Comparison of ENCODE assay signal across 8 mouse cellular contexts in genomic region chr5:33692393-33692792, GRCm38 (mm10). TPM values are rescaled to one million over a fixed set of nuclear protein-coding genes. Genes with fewer than 3 reads are reported as not detected.
DNase-seq lines count a peak whose midpoint lies in the region.

No protein-coding gene starts in this region.

- peak; percentile 21 for DNase-seq in adrenal gland, adult 2 months
- no peak for DNase-seq in adrenal gland, adult 18-20 months (ENCODE audit: low spot score in 2 of 2)
- peak; percentile 34 for DNase-seq in ZHBTc4 (ENCODE audit: low read depth, low spot score)
- peak; percentile 60 for DNase-seq in heart, postnatal 4 days
- DNase-seq in lung, postnatal 36 days: peak; percentile 43
- peak; percentile 47 for DNase-seq in yolk sac, embryonic 10.5 days (ENCODE audit: low spot score)
- no peak for DNase-seq in cerebellum, adult 11-12 months
- DNase-seq in layer of hippocampus, adult 9-11 months: no peak

RNA-seq across cellular contexts. Expression of gene Fgfr3, which starts 29.1 kb away (rescaled TPM):
- 1 to 10 TPM; 2.2 to 3.6 TPM for total RNA-seq in adrenal gland, adult 2 months (2021)
- 3.7 and 5.2 TPM in 2 replicates for polyA plus RNA-seq in adrenal gland, adult 2 months (2012; rRNA removed)
- 1 to 10 TPM; 3.1 to 6.1 TPM for total RNA-seq in adrenal gland, adult 18-20 months (2021)
- total RNA-seq in heart, postnatal 4 days (2021): 10 to 100 TPM in 1 of 2 experiments, 1 to 10 TPM in 1; 8.6 to 10.5 TPM

RNA-seq across cellular contexts. Expression of gene Tmem129, which starts 34.2 kb away (rescaled TPM):
- total RNA-seq in adrenal gland, adult 2 months (2021): 10 to 100 TPM; 27.5 to 31.0 TPM
- polyA plus RNA-seq in adrenal gland, adult 2 months (2012; rRNA removed): 80.4 and 90.5 TPM in 2 replicates
- total RNA-seq in adrenal gland, adult 18-20 months (2021): 10 to 100 TPM; 25.7 to 28.9 TPM
- total RNA-seq in heart, postnatal 4 days (2021): 10 to 100 TPM; 16.0 to 19.2 TPM

RNA-seq across cellular contexts. Expression of gene Tacc3, which starts 34.5 kb away (rescaled TPM):
- 1 to 10 TPM; 4.4 to 5.4 TPM for total RNA-seq in adrenal gland, adult 2 months (2021)
- 2.3 and 3.6 TPM in 2 replicates for polyA plus RNA-seq in adrenal gland, adult 2 months (2012; rRNA removed)
- 1 to 10 TPM; 2.9 to 3.1 TPM for total RNA-seq in adrenal gland, adult 18-20 months (2021)
- 10 to 100 TPM; 53.3 to 56.9 TPM for total RNA-seq in heart, postnatal 4 days (2021)

RNA-seq across cellular contexts. Expression of gene Slbp, which starts 40.0 kb away (rescaled TPM):
- total RNA-seq in adrenal gland, adult 2 months (2021): 10 to 100 TPM; 29.4 to 37.7 TPM
- 17.8 and 25.0 TPM in 2 replicates for polyA plus RNA-seq in adrenal gland, adult 2 months (2012; rRNA removed)
- 10 to 100 TPM; 37.9 to 50.8 TPM for total RNA-seq in adrenal gland, adult 18-20 months (2021)
- total RNA-seq in heart, postnatal 4 days (2021): 10 to 100 TPM; 33.4 to 41.5 TPM

Comparison
In these comparisons a context has a peak if more than half of its experiments do, and no peak if none do; other contexts are left out.
1. DNase-seq: peak in adrenal gland, adult 2 months (single experiment), ZHBTc4 (single experiment), heart, postnatal 4 days (single experiment), lung, postnatal 36 days (single experiment) and yolk sac, embryonic 10.5 days (single experiment); none in adrenal gland, adult 18-20 months (0 of 2), cerebellum, adult 11-12 months (single experiment) and layer of hippocampus, adult 9-11 months (single experiment).
2. RNA of gene Tacc3, which starts 34.5 kb away (total RNA-seq): 53.3 to 56.9 TPM in heart, postnatal 4 days; 4.4 to 5.4 TPM in adrenal gland, adult 2 months and 2.9 to 3.1 TPM in adrenal gland, adult 18-20 months; every median in the first group is over 4 times any median in the second.